9 mouse cellular contexts compared by ENCODE assay signal in genomic region chr16:38376841-38377249, GRCm38 (mm10). TPM values are rescaled to one million over a fixed set of nuclear protein-coding genes. Genes with fewer than 3 reads are reported as not detected.
A peak's percentile ranks its signal among the peaks of the same experiment; 100 is the strongest.
DNase-seq lines count a peak whose midpoint lies in the region; ATAC-seq lines count a peak whose summit lies in the region.
"Had no signal": no experiment of that assay in that cellular context is flagged by ENCODE, and none has a peak within 500 bp of the region (broad histone marks: within the 10 kb centered on the region; RNA-seq: fewer than 3 reads in every experiment).

No protein-coding gene starts in this region.

- peaks cover 69% of the 10 kb centered on the region for H3K36me3 ChIP-seq in heart, embryonic 12.5 days
- no peaks in the 10 kb centered on the region for H3K36me3 ChIP-seq in embryonic facial prominence, embryonic 11.5 days (replicated peaks; ENCODE audit: control insufficient read depth, insufficient read depth, low read depth, low read length)
- no peaks in the 10 kb centered on the region for H3K36me3 ChIP-seq in hindbrain, embryonic 16.5 days (ENCODE audit: control insufficient read depth, insufficient read depth, low read length)

- H3K9ac ChIP-seq in heart, embryonic 12.5 days = 0 out of 2 replicates have a peak overlapping the region, but pooled peaks have one; percentile 61
- peak overlapping the region; percentile 39 for H3K9ac ChIP-seq in embryonic facial prominence, embryonic 11.5 days (replicated peaks; ENCODE audit: low read length)
- no peak overlapping the region; the same call in 1 of the 2 replicates for H3K9ac ChIP-seq in hindbrain, embryonic 16.5 days (ENCODE audit: low read depth, low read length)

- H3K27me3 ChIP-seq in heart, embryonic 12.5 days (replicated peaks) = no peaks in the 10 kb centered on the region
- no peaks in the 10 kb centered on the region for H3K27me3 ChIP-seq in embryonic facial prominence, embryonic 11.5 days (ENCODE audit: control insufficient read depth, insufficient read depth, low read length)
- no peaks in the 10 kb centered on the region for H3K27me3 ChIP-seq in hindbrain, embryonic 16.5 days (replicated peaks; ENCODE audit: control insufficient read depth, insufficient read depth, low read length)

- no peak for DNase-seq in heart, postnatal 25 days (ENCODE audit: low spot score)
- no peak for DNase-seq in embryonic facial prominence, embryonic 11.5 days (ENCODE audit: low spot score)
- peak; percentile 27 for DNase-seq in lung, postnatal 10 days
- DNase-seq in right cerebral cortex, postnatal 25 days = no peak
- no peak for DNase-seq in layer of hippocampus, postnatal 36 days
- no peak for DNase-seq in right cerebral cortex, postnatal 10 days (ENCODE audit: low spot score in 2 of 2)

- no peaks in the 10 kb centered on the region for H3K9me3 ChIP-seq in heart, embryonic 12.5 days (replicated peaks)
- H3K9me3 ChIP-seq in embryonic facial prominence, embryonic 11.5 days (replicated peaks; ENCODE audit: control insufficient read depth, low read length) = no peaks in the 10 kb centered on the region
- no peaks in the 10 kb centered on the region for H3K9me3 ChIP-seq in hindbrain, embryonic 16.5 days (ENCODE audit: control insufficient read depth, low read length)

- no peak overlapping the region; the same call in 1 of the 2 replicates for H3K4me3 ChIP-seq in heart, embryonic 12.5 days
- H3K4me3 ChIP-seq in embryonic facial prominence, embryonic 11.5 days (ENCODE audit: low read depth, low read length) = no peak overlapping the region
- peak overlapping the region; percentile 29 for H3K4me3 ChIP-seq in hindbrain, embryonic 16.5 days (ENCODE audit: low read length)

- peak overlapping the region; percentile 48 for H3K4me2 ChIP-seq in heart, embryonic 12.5 days
- H3K4me2 ChIP-seq in embryonic facial prominence, embryonic 11.5 days (ENCODE audit: low read depth, low read length) = peak overlapping the region; percentile 13
- peak overlapping the region; percentile 55 for H3K4me2 ChIP-seq in hindbrain, embryonic 16.5 days (ENCODE audit: low read length)

- 0 out of 2 replicates have a peak overlapping the region, but pooled peaks have one; percentile 30 for H3K27ac ChIP-seq in heart, embryonic 12.5 days (ENCODE audit: poor library complexity, severe bottlenecking)
- peak overlapping the region; percentile 35; the same call in 1 of the 2 replicates for H3K27ac ChIP-seq in embryonic facial prominence, embryonic 11.5 days (replicated peaks; ENCODE audit: low read depth, low read length)
- H3K27ac ChIP-seq in hindbrain, embryonic 16.5 days (ENCODE audit: low read depth, low read length) = peak overlapping the region; percentile 86

- no peak; the same call in 1 of the 2 replicates for ATAC-seq in heart, embryonic 12.5 days (ENCODE audit: insufficient number of reproducible peaks, low FRiP score)
- ATAC-seq in embryonic facial prominence, embryonic 11.5 days (replicated peaks; ENCODE audit: insufficient number of reproducible peaks, low FRiP score, low TSS enrichment, low read depth) = no peak
- ATAC-seq in hindbrain, embryonic 16.5 days = peak; percentile 53

- WGBS in heart, embryonic 12.5 days = 58% methylated on average over 8 of the region's 8 CpGs
- WGBS in embryonic facial prominence, embryonic 11.5 days = 54% methylated on average over 8 of the region's 8 CpGs
- 45% methylated on average over 8 of the region's 8 CpGs for WGBS in hindbrain, embryonic 16.5 days

- intact Hi-C loops in heart, postnatal 25 days (cut with DNase I) = loop anchor here (5.0 kb wide), 1 partner anchor 75 kb away; the partner anchor contains the start of gene Adprh

- H3K4me1 ChIP-seq in heart, embryonic 12.5 days (replicated peaks) = peaks cover 47% of the 10 kb centered on the region
- no peaks in the 10 kb centered on the region; the same call in 1 of the 2 replicates for H3K4me1 ChIP-seq in embryonic facial prominence, embryonic 11.5 days (ENCODE audit: control insufficient read depth, insufficient read depth, low read length)
- H3K4me1 ChIP-seq in hindbrain, embryonic 16.5 days (ENCODE audit: control insufficient read depth, insufficient read depth, low read depth, low read length) = peaks cover 6% of the 10 kb centered on the region; the same call in 1 of the 2 replicates

RNA-seq across cellular contexts. Expression of gene Popdc2, which starts 14.8 kb away (rescaled TPM):
- polyA plus RNA-seq in heart, embryonic 12.5 days (2016; fragmentation: Nextera tagmentation; extraction: Ambion mirVana) = 308 and 330 TPM in 2 replicates
- 100 to 1,000 TPM; 481 to 520 TPM for total RNA-seq in heart, postnatal 25 days (2021)
- 1.4 and 1.5 TPM in 2 replicates for polyA plus RNA-seq in embryonic facial prominence, embryonic 11.5 days (2014; fragmentation: Nextera tagmentation; extraction: Ambion mirVana)
- 0.68 and 0.69 TPM in 2 replicates for polyA plus RNA-seq in hindbrain, embryonic 16.5 days (2015; fragmentation: Nextera tagmentation; extraction: Ambion mirVana)
- under 1 TPM; 0.50 to 0.63 TPM for total RNA-seq in layer of hippocampus, postnatal 36 days (2021)

RNA-seq across cellular contexts. Expression of gene Gm21987, which starts 30.0 kb away (rescaled TPM):
- polyA plus RNA-seq in heart, embryonic 12.5 days (2016; fragmentation: Nextera tagmentation; extraction: Ambion mirVana) = 2.5 and 3.8 TPM in 2 replicates
- not detected for total RNA-seq in heart, postnatal 25 days (2021)
- 0.69 TPM in 1 of 2 replicates, not detected in the other for polyA plus RNA-seq in embryonic facial prominence, embryonic 11.5 days (2014; fragmentation: Nextera tagmentation; extraction: Ambion mirVana)
- polyA plus RNA-seq in hindbrain, embryonic 16.5 days (2015; fragmentation: Nextera tagmentation; extraction: Ambion mirVana) = not detected in 2 replicates
- total RNA-seq in layer of hippocampus, postnatal 36 days (2021) = not detected
- polyA plus RNA-seq: gonadal fat pad, adult 2 months had no signal

RNA-seq across cellular contexts. Expression of gene Cox17, which starts 30.1 kb away (rescaled TPM):
- polyA plus RNA-seq in heart, embryonic 12.5 days (2016; fragmentation: Nextera tagmentation; extraction: Ambion mirVana) = 301 and 307 TPM in 2 replicates
- 100 to 1,000 TPM; 261 to 277 TPM for total RNA-seq in heart, postnatal 25 days (2021)
- 107 and 108 TPM in 2 replicates for polyA plus RNA-seq in embryonic facial prominence, embryonic 11.5 days (2014; fragmentation: Nextera tagmentation; extraction: Ambion mirVana)
- polyA plus RNA-seq in hindbrain, embryonic 16.5 days (2015; fragmentation: Nextera tagmentation; extraction: Ambion mirVana) = 65.3 and 71.9 TPM in 2 replicates
- total RNA-seq in layer of hippocampus, postnatal 36 days (2021) = 100 to 1,000 TPM; 120 to 146 TPM

RNA-seq across cellular contexts. Expression of gene Maats1, which starts 34.9 kb away (rescaled TPM):
- polyA plus RNA-seq in heart, embryonic 12.5 days (2016; fragmentation: Nextera tagmentation; extraction: Ambion mirVana) = 0.09 TPM in 1 of 2 replicates, not detected in the other
- not detected for total RNA-seq in heart, postnatal 25 days (2021)
- polyA plus RNA-seq in embryonic facial prominence, embryonic 11.5 days (2014; fragmentation: Nextera tagmentation; extraction: Ambion mirVana) = 0.13 and 0.14 TPM in 2 replicates
- 1.6 and 1.7 TPM in 2 replicates for polyA plus RNA-seq in hindbrain, embryonic 16.5 days (2015; fragmentation: Nextera tagmentation; extraction: Ambion mirVana)
- 1 to 10 TPM in 1 of 2 experiments, under 1 TPM in 1; 0.95 to 1.4 TPM for total RNA-seq in layer of hippocampus, postnatal 36 days (2021)

RNA-seq across cellular contexts. Expression of gene Pla1a, which starts 56.1 kb away (rescaled TPM):
- polyA plus RNA-seq in heart, embryonic 12.5 days (2016; fragmentation: Nextera tagmentation; extraction: Ambion mirVana) = 0.17 and 0.28 TPM in 2 replicates
- total RNA-seq in heart, postnatal 25 days (2021) = 1 to 10 TPM; 6.5 to 8.4 TPM
- not detected in 2 replicates for polyA plus RNA-seq in embryonic facial prominence, embryonic 11.5 days (2014; fragmentation: Nextera tagmentation; extraction: Ambion mirVana)
- 0.81 and 0.84 TPM in 2 replicates for polyA plus RNA-seq in hindbrain, embryonic 16.5 days (2015; fragmentation: Nextera tagmentation; extraction: Ambion mirVana)
- total RNA-seq in layer of hippocampus, postnatal 36 days (2021) = under 1 TPM; 0.63 to 0.92 TPM

Comparison
In these comparisons a context has a peak if more than half of its experiments do, and no peak if none do; other contexts are left out.
1. H3K27ac ChIP-seq: peak in every context shown above with its lines; median percentile 86 in hindbrain, embryonic 16.5 days; 35 in embryonic facial prominence, embryonic 11.5 days; 30 in heart, embryonic 12.5 days.
2. RNA of gene Popdc2, which starts 14.8 kb away (polyA plus RNA-seq): 308 to 330 TPM in heart, embryonic 12.5 days; 1.4 to 1.5 TPM in embryonic facial prominence, embryonic 11.5 days and 0.68 to 0.69 TPM in hindbrain, embryonic 16.5 days; every median in the first group is over 100 times any median in the second.
3. Peak in every context shown above with its lines, with median percentiles within 50 percentile points of each other: H3K4me2 ChIP-seq.